Mouse (Mus musculus) bone marrow, adult 2 months (tissue): ENCODE data around the gene Cnnm4.

Source experiments
- CTCF ChIP-seq: fragments of 200-500 bp; IDR thresholded peaks from 2 replicates; pipeline ENCODE4 v1.5.1; 2011; ENCODE audit warnings: low read length, control low read depth; ENCODE audit not compliant: control insufficient read depth, insufficient read depth
- POLR2A ChIP-seq: fragments of 200-500 bp; IDR thresholded peaks from 2 replicates; pipeline ENCODE4 v1.6.1; 2011; ENCODE audit warnings: low read depth, mild to moderate bottlenecking, control low read depth, low read length, borderline replicate concordance; ENCODE audit not compliant: control insufficient read depth

DNA sequence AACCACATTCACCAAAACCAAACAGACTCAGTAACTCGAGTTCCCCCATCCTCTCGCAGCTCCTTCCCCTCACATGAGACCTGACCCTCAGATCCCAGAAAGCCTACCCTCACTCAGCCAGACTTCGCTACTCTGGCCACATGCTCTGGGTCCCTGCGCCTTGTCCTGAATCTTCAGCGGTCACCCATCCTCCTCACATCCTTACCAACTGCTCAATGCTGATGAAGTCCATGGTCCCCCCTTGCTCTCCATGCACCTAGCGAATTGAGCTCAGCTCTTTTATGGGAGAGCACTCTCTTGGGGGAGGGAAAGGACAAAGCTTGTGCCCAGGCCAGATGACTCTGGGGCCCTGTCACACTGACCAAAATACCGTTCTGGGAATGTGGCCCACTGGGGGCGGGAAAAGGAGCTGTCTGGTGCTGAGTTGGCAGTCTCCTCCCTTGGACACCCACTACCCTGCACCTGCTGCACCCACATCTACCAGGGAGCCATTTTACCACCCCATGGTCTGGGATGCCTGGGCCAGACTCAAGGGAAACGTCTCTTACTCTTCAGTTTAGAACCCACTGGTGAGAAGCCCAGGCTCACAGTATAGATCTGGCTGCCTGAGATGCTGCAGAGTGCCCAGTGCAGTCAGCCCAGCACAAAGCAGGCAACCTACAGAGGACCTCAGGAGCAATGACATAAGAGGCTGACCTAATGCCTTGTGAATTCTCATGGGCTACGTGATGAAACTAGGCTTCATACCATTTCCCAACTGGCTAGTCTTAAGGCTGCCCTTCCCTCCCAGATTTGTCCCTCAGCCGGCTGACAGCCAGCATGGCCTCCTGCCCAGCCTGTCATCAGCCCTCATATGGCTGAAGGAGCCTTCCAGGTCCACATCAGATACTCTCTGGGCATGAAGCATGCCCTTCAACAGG is 64.3 kb downstream of the Cnnm4 start:
- TF ChIP-seq POLR2A: no peak
- no peak for TF ChIP-seq CTCF
